Mouse (Mus musculus) midbrain, embryonic 15.5 days (tissue): ENCODE measurements around the gene Sema6d. TPM values are rescaled to one million over a fixed set of nuclear protein-coding genes. Genes with fewer than 3 reads are reported as not detected.

Source experiments
- ATAC-seq: fragments of 200-750 bp; cut with Nextera tagmentation; replicated peaks from 2 replicates; pipeline ENCODE4 v1.8.0; 2017; ENCODE audit warnings: moderate TSS enrichment
- H3K27ac ChIP-seq: fragments of 300-500 bp; sonication (generic); 2 replicates; pipeline ENCODE4 v1.5.1; 2015; ENCODE audit warnings: mild to moderate bottlenecking, inconsistent platforms
- H3K27me3 ChIP-seq: fragments of 300-500 bp; sonication (generic); replicated peaks from 2 replicates; pipeline ENCODE4 v1.6.1; 2015; ENCODE audit warnings: inconsistent platforms
- H3K36me3 ChIP-seq: fragments of 300-500 bp; sonication (generic); replicated peaks from 2 replicates; pipeline ENCODE4 v1.6.1; 2015; ENCODE audit warnings: inconsistent platforms
- H3K4me1 ChIP-seq: fragments of 300-500 bp; sonication (generic); 2 replicates; pipeline ENCODE4 v1.6.1; 2015; ENCODE audit warnings: inconsistent platforms
- H3K4me2 ChIP-seq: fragments of 300-500 bp; sonication (generic); 2 replicates; pipeline ENCODE4 v1.6.1; 2015; ENCODE audit warnings: inconsistent platforms, mild to moderate bottlenecking, moderate library complexity
- H3K4me3 ChIP-seq: fragments of 300-500 bp; sonication (generic); 2 replicates; pipeline ENCODE4 v1.5.1; 2015; ENCODE audit warnings: mild to moderate bottlenecking, inconsistent platforms
- H3K9ac ChIP-seq: fragments of 300-500 bp; sonication (generic); 2 replicates; pipeline ENCODE4 v1.6.1; 2015; ENCODE audit warnings: mild to moderate bottlenecking, inconsistent platforms
- H3K9me3 ChIP-seq: fragments of 300-500 bp; sonication (generic); 2 replicates; pipeline ENCODE4 v1.6.1; 2016; ENCODE audit warnings: inconsistent platforms
- WGBS: fragments of 180-500 bp; shearing (Covaris S2); methylation state at CpG from one replicate; pipeline ENCODE4 v1.1.7; 2015; ENCODE audit warnings: mixed read lengths; 5-methylcytosine and 5-hydroxymethylcytosine counted together
- polyA plus RNA-seq: library from polyadenylated mRNA; unstranded; fragments of >200 nt; fragmentation: Nextera tagmentation; extraction: Ambion mirVana; gene quantifications from 2 replicates; pipeline ENCODE4 v1.2.1, GENCODE M21; 2015

Gene Sema6d
- polyA plus RNA-seq, 1 experiment from 2014 or later: 34.7 TPM

DNA sequence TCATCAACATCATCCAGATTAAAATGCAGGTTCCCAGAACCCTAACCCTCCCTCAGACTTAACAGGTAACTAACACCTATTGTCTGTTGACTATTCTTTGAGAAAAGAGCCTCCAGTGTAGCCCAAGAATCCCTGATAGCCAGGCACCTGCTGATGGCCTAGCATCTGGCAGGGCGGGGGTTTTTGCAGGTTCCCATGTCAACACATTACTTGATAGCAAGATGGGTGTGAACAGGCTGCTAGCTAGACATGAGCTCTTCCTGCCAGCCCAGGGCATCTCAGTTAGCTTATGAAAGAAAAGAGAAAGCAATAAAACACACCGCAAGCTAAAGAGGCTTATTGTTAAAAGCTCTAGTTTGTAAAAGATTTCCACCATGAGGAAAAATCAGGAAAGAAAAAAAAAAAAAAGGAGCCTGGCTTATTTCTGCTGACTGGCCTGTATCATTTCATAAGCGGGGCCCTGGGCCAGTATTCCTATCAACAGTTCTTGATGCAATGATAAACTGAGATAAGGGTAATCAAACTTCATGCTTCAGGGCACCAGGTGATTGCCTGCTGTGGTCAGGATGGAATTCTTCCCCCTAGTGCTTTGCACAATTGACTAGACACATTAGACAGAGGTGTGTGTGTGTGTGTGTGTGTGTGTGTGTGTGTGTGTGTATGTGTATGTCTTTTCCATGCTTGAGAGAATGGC is 528.9 kb downstream of the Sema6d start:
- no peaks in the 10 kb centered on the region for H3K4me1 ChIP-seq
- no peak for ATAC-seq
- 73% methylated on average over 3 of the region's 3 CpGs for WGBS

GRCm38 (mm10) chr2:124620470-124620869 is 530.7 kb downstream of the Sema6d start:
- Histone ChIP-seq H3K36me3 (no peaks in the 10 kb centered on the region), H3K27me3 (no peaks in the 10 kb centered on the region), H3K4me2 (no peak overlapping the region), H3K4me1 (no peaks in the 10 kb centered on the region), H3K4me3 (no peak overlapping the region), H3K27ac (no peak overlapping the region), H3K9me3 (no peaks in the 10 kb centered on the region), H3K9ac (no peak overlapping the region)
- 67% methylated on average over 6 of the region's 6 CpGs for whole genome bisulfite sequencing
- ATAC-seq: no peak

More for the DNA sequence above, 528.9 kb downstream of the Sema6d start:
- H3K4me3 ChIP-seq: no peak overlapping the region
- no peak overlapping the region for H3K4me2 ChIP-seq
- H3K9me3 ChIP-seq: no peaks in the 10 kb centered on the region
- no peaks in the 10 kb centered on the region for H3K36me3 ChIP-seq
- no peak overlapping the region for H3K27ac ChIP-seq
- no peak overlapping the region for H3K9ac ChIP-seq
- H3K27me3 ChIP-seq: no peaks in the 10 kb centered on the region

DNA sequence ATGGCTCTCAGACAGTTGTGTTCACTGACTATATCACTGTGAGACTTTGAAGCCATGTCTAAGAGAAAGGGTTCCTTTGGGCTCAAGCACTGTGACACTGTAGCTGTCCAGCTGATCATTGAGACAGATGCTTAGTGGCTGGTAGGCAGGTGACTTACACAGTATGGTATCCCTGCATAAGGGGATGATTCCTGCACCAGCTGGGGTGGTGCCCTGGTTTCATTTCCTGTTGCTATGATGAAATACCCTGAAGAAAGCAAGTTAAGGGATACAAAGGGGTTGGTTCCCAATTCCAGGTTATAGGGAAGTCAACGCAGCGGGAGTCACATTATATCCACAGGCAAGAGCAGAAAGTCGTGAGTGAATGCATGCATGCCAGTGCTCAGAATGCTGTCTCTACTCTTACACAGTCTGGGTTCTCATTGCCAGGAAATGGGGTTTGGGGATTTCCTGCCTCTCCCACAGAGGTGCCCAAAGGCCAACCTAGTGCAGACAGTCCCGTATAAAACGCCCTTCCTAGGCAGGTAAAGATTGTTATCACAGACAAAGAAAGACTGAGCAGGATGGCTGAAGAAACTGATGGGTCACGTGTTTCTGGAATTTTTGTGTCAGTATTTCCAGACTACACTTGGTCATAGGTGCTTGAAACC is 532.3 kb downstream of the Sema6d start:
- no peaks in the 10 kb centered on the region for H3K4me1 ChIP-seq
- ATAC-seq: no peak

GRCm38 (mm10) chr2:124624247-124624929 is 534.6 kb downstream of the Sema6d start:
- Histone ChIP-seq H3K9ac (no peak overlapping the region), H3K4me2 (no peak overlapping the region), H3K4me1 (no peaks in the 10 kb centered on the region), H3K27me3 (no peaks in the 10 kb centered on the region), H3K4me3 (no peak overlapping the region), H3K9me3 (no peaks in the 10 kb centered on the region), H3K36me3 (no peaks in the 10 kb centered on the region), H3K27ac (no peak overlapping the region)
- ATAC-seq: no peak
- WGBS: 88% methylated on average over 10 of the region's 10 CpGs

More for the DNA sequence above, 532.3 kb downstream of the Sema6d start:
- Histone ChIP-seq H3K27ac (no peak overlapping the region), H3K36me3 (no peaks in the 10 kb centered on the region), H3K4me3 (no peak overlapping the region), H3K27me3 (no peaks in the 10 kb centered on the region), H3K9me3 (no peaks in the 10 kb centered on the region), H3K4me2 (no peak overlapping the region), H3K9ac (no peak overlapping the region)
- 87% methylated on average over 6 of the region's 6 CpGs for WGBS

GRCm38 (mm10) chr2:124626425-124626824 is 536.7 kb downstream of the Sema6d start:
- no peaks in the 10 kb centered on the region for H3K4me1 ChIP-seq
- no peak overlapping the region for H3K4me2 ChIP-seq
- no peak overlapping the region for H3K27ac ChIP-seq
- H3K36me3 ChIP-seq: no peaks in the 10 kb centered on the region
- no peak overlapping the region for H3K4me3 ChIP-seq
- H3K9me3 ChIP-seq: no peaks in the 10 kb centered on the region
- H3K27me3 ChIP-seq: no peaks in the 10 kb centered on the region
- no peak overlapping the region for H3K9ac ChIP-seq
- 84% methylated on average over 7 of the region's 7 CpGs for WGBS
- ATAC-seq: no peak

GRCm38 (mm10) chr2:124627664-124628063 is 537.9 kb downstream of the Sema6d start:
- 0 out of 2 replicates have a peak, but pooled peaks have one; percentile 33 for ATAC-seq

DNA sequence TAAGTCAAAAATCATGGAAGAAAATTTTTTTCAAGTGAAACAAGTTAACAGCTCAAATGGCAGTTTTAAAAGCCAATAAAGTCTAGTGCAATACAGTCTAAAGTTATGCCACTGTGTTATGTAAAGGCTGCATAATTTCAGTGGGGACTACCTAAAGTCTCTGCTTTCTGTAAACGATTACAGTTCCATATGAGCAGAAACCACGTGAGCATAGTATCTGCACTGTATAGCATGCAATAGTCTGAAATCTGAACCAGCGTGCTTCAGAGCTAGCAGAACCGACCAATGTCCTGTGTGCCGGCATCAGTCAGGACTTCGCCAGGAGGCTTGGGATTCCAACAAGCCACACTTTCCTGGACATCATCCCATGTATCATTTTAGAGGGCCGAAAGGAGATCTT is 538.9 kb downstream of the Sema6d start:
- no peaks in the 10 kb centered on the region for H3K36me3 ChIP-seq
- H3K4me3 ChIP-seq: no peak overlapping the region
- no peak overlapping the region for H3K9ac ChIP-seq
- H3K4me2 ChIP-seq: no peak overlapping the region
- no peaks in the 10 kb centered on the region for H3K27me3 ChIP-seq
- no peak overlapping the region for H3K27ac ChIP-seq
- no peaks in the 10 kb centered on the region for H3K9me3 ChIP-seq
- WGBS: 93% methylated on average over 7 of the region's 7 CpGs
- 0 out of 2 replicates have a peak, but pooled peaks cover 4% of the 10 kb centered on the region for H3K4me1 ChIP-seq
- ATAC-seq: no peak

More at GRCm38 (mm10) chr2:124627664-124628063, 537.9 kb downstream of the Sema6d start:
- Histone ChIP-seq H3K4me1 (no peaks in the 10 kb centered on the region), H3K9me3 (no peaks in the 10 kb centered on the region), H3K27me3 (no peaks in the 10 kb centered on the region), H3K27ac (no peak overlapping the region), H3K4me3 (no peak overlapping the region), H3K36me3 (no peaks in the 10 kb centered on the region), H3K9ac (no peak overlapping the region), H3K4me2 (no peak overlapping the region)
- WGBS: 59% methylated on average over 5 of the region's 5 CpGs

GRCm38 (mm10) chr2:124634400-124634998 is 544.7 kb downstream of the Sema6d start:
- no peak for ATAC-seq
- Histone ChIP-seq H3K4me2 (no peak overlapping the region), H3K36me3 (no peaks in the 10 kb centered on the region), H3K4me3 (no peak overlapping the region), H3K4me1 (0 out of 2 replicates have a peak, but pooled peaks cover 9% of the 10 kb centered on the region), H3K27me3 (no peaks in the 10 kb centered on the region), H3K9me3 (no peaks in the 10 kb centered on the region), H3K9ac (no peak overlapping the region), H3K27ac (no peak overlapping the region)
- 89% methylated on average over 7 of the region's 7 CpGs for WGBS

DNA sequence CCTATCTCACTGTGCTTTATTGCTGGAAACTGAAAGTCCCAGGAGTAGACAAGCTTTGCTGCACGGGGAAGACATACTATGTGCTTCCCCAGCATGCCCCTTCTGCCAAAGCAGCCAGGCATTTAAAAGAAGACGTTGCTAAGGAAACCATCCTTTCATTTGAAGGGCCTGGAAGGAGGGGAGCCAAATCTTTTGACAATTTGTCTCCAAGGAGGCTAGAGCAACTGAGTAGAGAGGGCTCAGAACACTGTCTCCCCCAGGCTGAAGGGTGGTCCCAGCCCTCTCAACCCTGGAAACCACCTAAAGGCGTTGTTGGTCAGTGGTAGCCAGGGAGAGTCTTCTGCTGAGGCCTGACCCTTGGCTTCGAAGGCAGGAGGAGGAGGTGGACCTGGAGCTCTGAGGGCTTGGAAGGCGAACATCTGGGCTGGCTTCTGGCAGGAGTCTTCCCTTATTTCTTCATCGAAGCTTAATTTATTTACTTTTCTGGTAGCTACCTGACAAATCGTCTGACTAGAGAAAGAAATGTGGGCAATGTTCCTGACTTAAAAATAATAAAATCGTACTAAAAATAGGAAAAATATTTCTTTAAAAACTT is 545.6 kb downstream of the Sema6d start:
- H3K27ac ChIP-seq: no peak overlapping the region

GRCm38 (mm10) chr2:124637080-124637479 is 547.3 kb downstream of the Sema6d start:
- ATAC-seq: no peak
- Histone ChIP-seq H3K27ac (no peak overlapping the region), H3K9me3 (no peaks in the 10 kb centered on the region), H3K4me1 (peaks cover 17% of the 10 kb centered on the region; the same call in 1 of the 2 replicates), H3K36me3 (no peaks in the 10 kb centered on the region), H3K27me3 (no peaks in the 10 kb centered on the region), H3K4me2 (no peak overlapping the region), H3K4me3 (no peak overlapping the region), H3K9ac (no peak overlapping the region)
- WGBS: 41% methylated on average over 4 of the region's 4 CpGs

More for the DNA sequence above, 545.6 kb downstream of the Sema6d start:
- Histone ChIP-seq H3K4me1 (0 out of 2 replicates have a peak, but pooled peaks cover 9% of the 10 kb centered on the region), H3K9me3 (no peaks in the 10 kb centered on the region), H3K9ac (no peak overlapping the region), H3K4me3 (no peak overlapping the region), H3K27me3 (no peaks in the 10 kb centered on the region), H3K4me2 (no peak overlapping the region), H3K36me3 (no peaks in the 10 kb centered on the region)
- 35% methylated on average over 8 of the region's 8 CpGs for WGBS
- peak; percentile 52; the same call in 1 of the 2 replicates for ATAC-seq

DNA sequence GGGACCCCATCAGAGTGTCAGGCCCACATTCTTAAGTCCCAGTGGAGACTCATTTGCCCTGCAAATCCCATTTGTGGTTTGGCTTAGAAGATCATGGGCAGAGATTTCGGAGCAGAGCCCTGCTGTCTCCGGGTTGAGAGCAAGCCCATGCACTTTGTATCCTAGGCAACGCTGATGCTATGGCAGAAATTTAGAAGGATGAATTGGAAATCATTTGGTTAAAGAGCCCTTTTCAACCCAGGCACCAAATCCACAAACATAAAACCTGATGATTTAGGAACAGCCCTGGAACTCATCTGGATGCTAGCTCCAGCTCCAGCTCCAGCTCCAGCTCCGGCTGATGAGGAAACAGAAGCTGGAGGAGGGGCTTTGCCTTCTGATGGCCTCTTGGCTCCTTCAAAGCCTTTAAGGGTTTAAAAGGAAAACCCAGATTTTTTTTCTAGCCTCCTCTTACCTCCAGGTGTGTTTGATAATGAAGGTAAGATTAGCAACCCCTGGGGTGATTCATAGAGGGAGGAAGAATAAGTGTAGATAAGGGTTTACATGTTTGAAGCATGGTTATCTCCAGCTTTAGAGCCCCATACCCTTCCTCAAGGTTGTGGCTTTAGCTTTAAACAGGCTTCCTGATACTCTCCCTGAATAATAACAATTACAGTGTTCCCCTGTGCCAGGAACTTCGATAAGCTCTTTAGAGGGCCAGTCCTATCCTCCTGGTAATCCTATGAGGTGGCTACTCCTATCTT is 549.6 kb downstream of the Sema6d start:
- no peak for ATAC-seq
- WGBS: 35% methylated on average over 5 of the region's 5 CpGs
- peaks cover 13% of the 10 kb centered on the region; the same call in 1 of the 2 replicates for H3K4me1 ChIP-seq
- no peak overlapping the region for H3K4me2 ChIP-seq
- H3K27ac ChIP-seq: no peak overlapping the region
- no peak overlapping the region for H3K9ac ChIP-seq
- no peaks in the 10 kb centered on the region for H3K27me3 ChIP-seq
- H3K36me3 ChIP-seq: no peaks in the 10 kb centered on the region
- H3K9me3 ChIP-seq: no peaks in the 10 kb centered on the region
- no peak overlapping the region for H3K4me3 ChIP-seq
